Mouse (Mus musculus) embryonic fibroblast, embryonic 13.5 days (primary cell): ENCODE measurements around the gene Clec4e.

Source experiments
- CTCF ChIP-seq: IDR thresholded peaks from 2 replicates; pipeline ENCODE4 v1.5.1; 2011; ENCODE audit warnings: mild to moderate bottlenecking, control low read depth, low read length, moderate library complexity, borderline replicate concordance; ENCODE audit not compliant: insufficient read depth
- POLR2A ChIP-seq: IDR thresholded peaks from 2 replicates; pipeline ENCODE4 v1.6.1; 2011; ENCODE audit warnings: low read depth, mild to moderate bottlenecking, control low read depth, low read length, moderate library complexity

DNA sequence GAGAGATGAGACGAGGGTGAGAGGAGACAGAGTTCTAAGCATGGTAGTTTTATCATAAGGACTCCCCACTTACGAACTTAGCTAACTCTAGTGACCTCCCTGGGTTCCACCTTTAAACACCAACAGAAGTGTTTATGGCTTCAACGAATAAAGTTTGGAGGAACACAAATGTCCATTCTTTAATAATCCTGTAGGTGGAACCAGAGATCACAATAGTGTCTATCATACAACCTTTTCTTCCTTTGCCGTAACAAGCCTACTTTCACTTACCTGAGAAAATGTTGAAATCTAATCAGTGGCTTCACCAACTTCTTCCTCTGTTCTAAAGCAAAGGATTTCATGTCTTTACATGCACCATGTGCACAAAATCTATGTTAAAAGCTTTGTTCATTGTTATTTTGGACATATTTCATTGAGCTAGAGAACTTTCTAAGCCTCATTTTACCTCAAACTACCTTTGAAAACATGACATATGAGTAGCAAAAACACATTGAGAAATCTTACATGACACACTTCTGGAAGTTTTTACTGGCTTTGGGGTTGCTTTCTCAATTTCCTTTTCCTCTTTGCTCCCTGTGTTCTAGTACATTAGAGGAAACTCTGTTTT is 28.0 kb downstream of the Clec4e start, which contains the start of gene Clec4d:
- TF ChIP-seq POLR2A = no peak
- TF ChIP-seq CTCF = no peak
